Mouse (Mus musculus) intestine, embryonic 16.5 days (tissue): ENCODE measurements at regions not wholly inside any gene's neighbourhood (a gene's known extent, or its start where the extent isn't known, plus 50 kb on each side); places are given as distances from the start of the nearest gene placed in this dataset.

Experiments
- ATAC-seq: fragments of 200-750 bp; cut with Nextera tagmentation; 2 replicates; pipeline ENCODE4 v1.8.0; 2017; ENCODE audit warnings: moderate TSS enrichment, moderate library complexity
- H3K27ac ChIP-seq: fragments of 300-500 bp; sonication (generic); 2 replicates; pipeline ENCODE4 v1.5.1; 2014; ENCODE audit warnings: mild to moderate bottlenecking, low read length
- H3K27me3 ChIP-seq: fragments of 300-500 bp; sonication (generic); replicated peaks from 2 replicates; pipeline ENCODE4 v1.6.1; 2014; ENCODE audit warnings: low read length, control low read depth, mixed read lengths; ENCODE audit not compliant: control insufficient read depth, insufficient read depth
- H3K36me3 ChIP-seq: fragments of 300-500 bp; sonication (generic); 2 replicates; pipeline ENCODE4 v1.6.1; 2014; ENCODE audit warnings: low read length, control low read depth; ENCODE audit not compliant: control insufficient read depth, insufficient read depth
- H3K4me1 ChIP-seq: fragments of 300-500 bp; sonication (generic); 2 replicates; pipeline ENCODE4 v1.6.1; 2014; ENCODE audit warnings: low read length, control low read depth, mixed read lengths; ENCODE audit not compliant: control insufficient read depth, insufficient read depth
- H3K4me2 ChIP-seq: fragments of 300-500 bp; sonication (generic); 2 replicates; pipeline ENCODE4 v1.6.1; 2014; ENCODE audit warnings: low read depth, low read length, control low read depth
- H3K4me3 ChIP-seq: fragments of 300-500 bp; sonication (generic); 2 replicates; pipeline ENCODE4 v1.5.1; 2014; ENCODE audit warnings: mild to moderate bottlenecking, low read length
- H3K9ac ChIP-seq: fragments of 300-500 bp; sonication (generic); 2 replicates; pipeline ENCODE4 v1.6.1; 2014; ENCODE audit warnings: low read depth, low read length
- H3K9me3 ChIP-seq: fragments of 300-500 bp; sonication (generic); 2 replicates; pipeline ENCODE4 v1.6.1; 2016; ENCODE audit warnings: low read length, control low read depth; ENCODE audit not compliant: control insufficient read depth
- WGBS: fragments of 180-500 bp; shearing (Covaris S2); extraction: QIAGEN DNeasy Blood & Tissue Kit; methylation state at CpG from one replicate; pipeline ENCODE4 v1.1.7; 2014; 5-methylcytosine and 5-hydroxymethylcytosine counted together

- no peak for ATAC-seq
- Histone ChIP-seq H3K9me3 (no peaks in the 10 kb centered on the region), H3K4me3 (no peak overlapping the region), H3K9ac (no peak overlapping the region), H3K4me1 (no peaks in the 10 kb centered on the region), H3K36me3 (no peaks in the 10 kb centered on the region), H3K27me3 (no peaks in the 10 kb centered on the region), H3K4me2 (no peak overlapping the region), H3K27ac (no peak overlapping the region)
- 93% methylated on average over 7 of the region's 7 CpGs for WGBS
Measured at GRCm38 (mm10) chr3:58113941-58114340, 266.1 kb upstream of the Pfn2 start.

DNA sequence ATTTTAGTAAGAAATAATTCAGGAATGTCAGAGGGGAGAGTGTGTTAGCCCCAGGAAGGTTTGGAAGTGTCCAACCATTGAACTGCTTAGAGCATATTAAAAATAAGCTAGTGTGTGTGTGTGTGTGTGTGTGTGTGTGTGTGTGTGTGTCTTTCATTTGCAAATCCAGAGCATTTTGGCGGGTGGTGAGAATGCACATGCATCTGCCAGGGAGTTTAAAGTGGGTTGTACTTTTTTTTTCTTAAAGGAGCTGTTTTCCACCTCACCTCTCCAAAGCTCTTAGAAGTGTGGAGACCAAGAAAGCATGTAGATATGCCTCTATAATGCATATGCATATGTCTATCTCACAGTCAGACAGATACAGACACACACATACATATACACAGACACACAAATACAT lies 267.6 kb upstream of the Pfn2 start:
- no peak overlapping the region for H3K9ac ChIP-seq
- WGBS, result 67% methylated on average over 1 of the region's 1 CpGs
- H3K27ac ChIP-seq, result no peak overlapping the region
- H3K4me1 ChIP-seq, result no peaks in the 10 kb centered on the region
- no peaks in the 10 kb centered on the region for H3K27me3 ChIP-seq
- H3K9me3 ChIP-seq, result no peaks in the 10 kb centered on the region
- no peaks in the 10 kb centered on the region for H3K36me3 ChIP-seq
- no peak overlapping the region for H3K4me3 ChIP-seq
- no peak overlapping the region for H3K4me2 ChIP-seq
- ATAC-seq, result no peak

DNA sequence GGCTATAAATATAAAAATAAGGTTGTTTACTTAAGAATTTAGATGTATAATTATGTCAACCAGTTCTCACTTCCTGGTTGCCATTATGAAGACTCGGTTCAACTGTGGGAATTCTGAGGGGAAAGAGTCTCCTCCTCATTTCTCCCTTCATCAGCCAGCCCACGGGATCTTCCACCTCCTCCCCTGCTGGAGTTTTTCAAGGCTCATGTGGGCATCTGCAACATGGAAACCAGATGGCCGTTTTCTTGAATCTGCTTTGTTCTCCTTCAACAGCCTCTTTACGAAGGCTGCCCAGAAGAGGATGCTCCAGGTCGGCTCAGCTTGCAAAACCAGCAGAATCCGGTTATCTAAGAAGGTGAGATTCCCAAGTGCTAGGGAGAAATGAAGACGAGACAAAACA lies 269.0 kb upstream of the Pfn2 start:
- no peak for ATAC-seq
- no peaks in the 10 kb centered on the region for H3K27me3 ChIP-seq
- no peaks in the 10 kb centered on the region for H3K9me3 ChIP-seq
- no peaks in the 10 kb centered on the region for H3K36me3 ChIP-seq
- no peak overlapping the region for H3K27ac ChIP-seq
- WGBS, result 74% methylated on average over 7 of the region's 7 CpGs
- no peak overlapping the region for H3K9ac ChIP-seq
- H3K4me3 ChIP-seq, result no peak overlapping the region
- H3K4me1 ChIP-seq, result no peaks in the 10 kb centered on the region
- H3K4me2 ChIP-seq, result no peak overlapping the region

DNA sequence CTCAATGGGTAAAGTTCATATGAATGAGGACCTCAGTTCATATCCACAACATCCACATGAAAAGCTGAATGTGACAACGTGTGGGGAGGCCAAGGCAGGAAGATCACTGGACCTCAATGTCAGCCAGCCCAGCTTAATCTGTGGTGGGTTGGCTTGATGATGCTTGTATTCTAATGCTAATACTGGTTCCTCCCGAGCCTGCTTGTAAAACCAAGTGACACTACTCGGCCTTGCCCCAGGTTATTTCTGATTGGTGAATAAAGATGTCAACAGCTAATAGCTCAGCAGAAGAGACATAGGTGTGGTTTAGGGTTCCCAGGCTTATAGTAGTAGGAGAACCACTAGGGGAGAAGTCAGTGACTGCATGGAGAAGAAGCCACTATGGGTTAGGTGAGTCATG lies 272.2 kb upstream of the Pfn2 start:
- no peaks in the 10 kb centered on the region for H3K27me3 ChIP-seq
- no peak overlapping the region for H3K9ac ChIP-seq
- ATAC-seq, result no peak
- no peaks in the 10 kb centered on the region for H3K9me3 ChIP-seq
- H3K4me3 ChIP-seq, result no peak overlapping the region
- H3K27ac ChIP-seq, result no peak overlapping the region
- 0 out of 2 replicates have a peak, but pooled peaks cover 2% of the 10 kb centered on the region for H3K4me1 ChIP-seq
- WGBS, result 60% methylated on average over 3 of the region's 3 CpGs
- no peak overlapping the region for H3K4me2 ChIP-seq
- H3K36me3 ChIP-seq, result no peaks in the 10 kb centered on the region

GRCm38 (mm10) chr3:58122456-58123359 lies 274.8 kb upstream of the Pfn2 start:
- 0 out of 2 replicates have a peak overlapping the region, but pooled peaks have one; percentile 17 for H3K4me2 ChIP-seq
- H3K4me3 ChIP-seq, result no peak overlapping the region
- H3K27ac ChIP-seq, result no peak overlapping the region
- H3K9ac ChIP-seq, result no peak overlapping the region
- no peaks in the 10 kb centered on the region for H3K36me3 ChIP-seq
- WGBS, result 46% methylated on average over 19 of the region's 19 CpGs
- no peaks in the 10 kb centered on the region for H3K9me3 ChIP-seq
- H3K27me3 ChIP-seq, result no peaks in the 10 kb centered on the region
- peak; percentile 79 for ATAC-seq
- 0 out of 2 replicates have a peak, but pooled peaks cover 2% of the 10 kb centered on the region for H3K4me1 ChIP-seq

- Histone ChIP-seq H3K27me3 (no peaks in the 10 kb centered on the region), H3K4me3 (no peak overlapping the region), H3K9ac (no peak overlapping the region), H3K4me2 (no peak overlapping the region), H3K4me1 (0 out of 2 replicates have a peak, but pooled peaks cover 2% of the 10 kb centered on the region), H3K9me3 (no peaks in the 10 kb centered on the region), H3K36me3 (no peaks in the 10 kb centered on the region), H3K27ac (no peak overlapping the region)
- WGBS, result 73% methylated on average over 7 of the region's 7 CpGs
- peak; percentile 26; the same call in 1 of the 2 replicates for ATAC-seq
Measured at GRCm38 (mm10) chr3:58123396-58124077, 275.7 kb upstream of the Pfn2 start.

DNA sequence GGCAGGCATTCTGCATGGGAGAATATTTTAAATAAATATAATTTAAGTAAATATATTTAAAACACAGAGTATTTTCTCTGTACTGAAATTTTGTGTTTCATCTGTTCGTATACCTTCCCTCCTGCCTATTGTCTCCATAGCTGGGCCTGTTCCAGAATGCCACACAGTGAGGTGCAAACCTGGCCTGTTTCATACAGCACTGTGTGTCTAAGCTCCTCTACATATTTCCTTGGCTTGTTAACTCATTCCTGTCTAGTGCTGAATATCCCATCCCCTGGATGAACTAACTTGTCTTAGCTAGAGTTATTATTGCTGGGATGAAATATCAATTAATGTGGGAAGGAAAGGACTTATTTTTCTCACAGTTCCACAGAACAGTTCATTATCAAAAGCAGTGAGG lies 277.0 kb upstream of the Pfn2 start:
- Histone ChIP-seq H3K9me3 (no peaks in the 10 kb centered on the region), H3K4me2 (no peak overlapping the region), H3K36me3 (no peaks in the 10 kb centered on the region), H3K9ac (no peak overlapping the region), H3K4me1 (peaks cover 7% of the 10 kb centered on the region; the same call in 1 of the 2 replicates), H3K4me3 (no peak overlapping the region), H3K27ac (no peak overlapping the region), H3K27me3 (no peaks in the 10 kb centered on the region)
- 73% methylated on average over 1 of the region's 1 CpGs for WGBS
- ATAC-seq, result no peak

- ATAC-seq, result peak; percentile 62
- no peaks in the 10 kb centered on the region for H3K9me3 ChIP-seq
- H3K27ac ChIP-seq, result no peak overlapping the region; the same call in 1 of the 2 replicates
- H3K27me3 ChIP-seq, result no peaks in the 10 kb centered on the region
- peaks cover 8% of the 10 kb centered on the region; the same call in 1 of the 2 replicates for H3K4me1 ChIP-seq
- H3K36me3 ChIP-seq, result no peaks in the 10 kb centered on the region
- no peak overlapping the region for H3K4me3 ChIP-seq
- H3K4me2 ChIP-seq, result no peak overlapping the region
- H3K9ac ChIP-seq, result no peak overlapping the region
Measured at GRCm38 (mm10) chr3:58126996-58127395, 279.1 kb upstream of the Pfn2 start.

- Histone ChIP-seq H3K4me1 (peaks cover 6% of the 10 kb centered on the region; the same call in 1 of the 2 replicates), H3K4me2 (no peak overlapping the region), H3K4me3 (no peak overlapping the region), H3K27ac (0 out of 2 replicates have a peak overlapping the region, but pooled peaks have one; percentile 8), H3K9ac (no peak overlapping the region), H3K27me3 (no peaks in the 10 kb centered on the region), H3K9me3 (no peaks in the 10 kb centered on the region), H3K36me3 (no peaks in the 10 kb centered on the region)
- ATAC-seq, result no peak
- WGBS, result 71% methylated on average over 8 of the region's 8 CpGs
Measured at GRCm38 (mm10) chr3:58128059-58128458, 280.2 kb upstream of the Pfn2 start.
